Mouse (Mus musculus) liver, adult 2 months (tissue): Measurements from ENCODE around the gene Oard1.

Experiments used
- CTCF ChIP-seq: fragments of 200-500 bp; IDR thresholded peaks from 2 replicates; pipeline ENCODE4 v1.5.1; 2011; ENCODE audit warnings: low read depth, low read length, control low read depth
- POLR2A ChIP-seq: fragments of 200-500 bp; IDR thresholded peaks from 2 replicates; pipeline ENCODE4 v1.6.1; 2011; ENCODE audit warnings: low read length, control low read depth; ENCODE audit not compliant: insufficient read depth; ENCODE audit errors: extremely low read depth

DNA sequence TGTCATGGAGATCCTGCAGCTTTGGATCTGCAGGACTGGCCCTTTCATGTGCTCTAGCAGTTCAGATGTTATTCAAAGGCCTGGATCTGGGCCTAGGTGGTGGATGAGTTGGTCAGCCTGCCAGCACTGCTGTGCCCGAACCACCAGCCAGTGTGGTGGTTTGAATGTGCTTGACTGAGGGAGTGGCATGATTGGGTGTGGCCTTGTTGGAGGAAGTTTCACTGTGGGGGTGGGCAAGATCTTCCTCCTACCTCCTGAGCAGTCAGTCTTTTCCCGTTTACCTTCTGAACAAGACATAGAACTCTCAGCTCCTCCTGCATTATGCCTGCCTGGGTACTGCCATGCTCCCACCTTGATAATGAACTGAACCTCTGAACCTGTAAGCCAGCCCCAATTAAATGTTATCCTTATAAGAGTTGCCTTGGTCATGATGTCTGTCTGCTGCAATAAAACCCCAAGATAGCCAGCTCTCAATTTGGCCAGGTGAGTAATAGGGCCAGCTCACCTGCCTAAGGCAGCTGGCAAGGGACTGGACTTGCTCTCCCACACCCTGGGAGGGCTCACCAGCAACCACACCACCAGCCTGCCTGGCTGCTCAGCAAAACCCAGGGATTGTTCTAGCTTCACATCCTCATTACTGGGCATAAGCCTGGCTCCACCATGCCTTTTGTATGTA lies 23.9 kb upstream of the Oard1 start:
- TF ChIP-seq CTCF (no peak), POLR2A (no peak)
